Mouse (Mus musculus) embryonic facial prominence, embryonic 13.5 days (tissue): ENCODE results near the gene Snx15. TPM values are rescaled to one million over a fixed set of nuclear protein-coding genes. Genes with fewer than 3 reads are reported as not detected.
A peak's percentile ranks its signal among the peaks of the same experiment; 100 is the strongest.

ENCODE experiments used
- ATAC-seq: fragments of 200-750 bp; cut with Nextera tagmentation; 2 replicates; pipeline ENCODE4 v1.8.0; 2017; ENCODE audit warnings: low read depth; ENCODE audit not compliant: insufficient number of reproducible peaks, insufficient read depth, low FRiP score, low TSS enrichment
- H3K27ac ChIP-seq: fragments of 300-500 bp; sonication (generic); 2 replicates; pipeline ENCODE4 v1.5.1; 2015; ENCODE audit warnings: moderate library complexity, mild to moderate bottlenecking, inconsistent platforms
- H3K27me3 ChIP-seq: fragments of 300-500 bp; sonication (generic); 2 replicates; pipeline ENCODE4 v1.6.1; 2015; ENCODE audit warnings: mild to moderate bottlenecking, inconsistent platforms
- H3K36me3 ChIP-seq: fragments of 300-500 bp; sonication (generic); 2 replicates; pipeline ENCODE4 v1.6.1; 2015; ENCODE audit warnings: mild to moderate bottlenecking, inconsistent platforms
- H3K4me1 ChIP-seq: fragments of 300-500 bp; sonication (generic); 2 replicates; pipeline ENCODE4 v1.6.1; 2015; ENCODE audit warnings: inconsistent platforms
- H3K4me2 ChIP-seq: fragments of 300-500 bp; sonication (generic); 2 replicates; pipeline ENCODE4 v1.6.1; 2015; ENCODE audit warnings: moderate library complexity, mild to moderate bottlenecking, inconsistent platforms
- H3K4me3 ChIP-seq: fragments of 300-500 bp; sonication (generic); 2 replicates; pipeline ENCODE4 v1.5.1; 2015; ENCODE audit warnings: mild to moderate bottlenecking, inconsistent platforms
- H3K9ac ChIP-seq: fragments of 300-500 bp; sonication (generic); 2 replicates; pipeline ENCODE4 v1.6.1; 2015; ENCODE audit warnings: mild to moderate bottlenecking, inconsistent platforms
- H3K9me3 ChIP-seq: fragments of 300-500 bp; sonication (generic); 2 replicates; pipeline ENCODE4 v1.6.1; 2016; ENCODE audit warnings: inconsistent platforms
- WGBS: fragments of 180-500 bp; shearing (Covaris S2); methylation state at CpG from one replicate; pipeline ENCODE4 v1.1.7; 2015; ENCODE audit warnings: mixed read lengths; 5-methylcytosine and 5-hydroxymethylcytosine counted together
- polyA plus RNA-seq: library from polyadenylated mRNA; unstranded; fragments of >200 nt; fragmentation: Nextera tagmentation; extraction: Ambion mirVana; gene quantifications from 2 replicates; pipeline ENCODE4 v1.2.1, GENCODE M21; 2015

Gene Snx15
- polyA plus RNA-seq, 1 experiment from 2014 or later, result 38.3 TPM

DNA sequence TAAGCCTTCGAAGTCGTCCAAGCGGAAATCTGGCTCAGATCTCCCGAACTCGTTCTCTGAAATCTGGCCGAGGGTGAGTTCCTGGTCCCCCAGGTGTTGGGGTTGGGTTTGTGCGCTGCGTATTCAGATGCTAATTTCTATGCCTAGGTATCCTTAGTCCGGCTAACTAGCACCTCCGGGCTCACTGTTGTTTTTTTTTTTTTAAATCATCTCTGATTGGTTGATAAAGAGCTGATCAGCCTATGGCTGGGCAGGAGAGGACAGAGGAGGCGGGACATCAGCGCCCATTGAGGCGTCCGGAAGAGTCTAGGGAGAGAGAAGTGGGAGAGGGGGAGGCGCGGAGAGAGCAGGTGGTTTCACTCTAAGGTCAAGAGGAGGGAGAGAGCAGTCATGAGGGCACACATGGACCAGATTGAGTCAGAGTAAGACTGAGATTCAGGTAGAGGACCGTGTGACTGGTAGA lies 42.7 kb downstream of the Snx15 start:
- H3K27ac ChIP-seq, result peak overlapping the region; percentile 58

GRCm38 (mm10) chr19:6084478-6085248 lies 43.4 kb downstream of the Snx15 start, which contains the start of the genes Zfpl1 and Cdca5:
Zfpl1 (minus strand) TSS chr19:6084956.
Cdca5 (plus strand) TSS chr19:6084983.
- Histone ChIP-seq H3K4me2 (peak within 1 kb of the TSS; percentile 93), H3K4me3 (peak within 1 kb of the TSS; percentile 76), H3K9ac (peak within 1 kb of the TSS; percentile 79), H3K36me3 (peaks cover 55% of the 10 kb centered on the region), H3K27me3 (no peaks in the 10 kb centered on the region), H3K9me3 (no peaks in the 10 kb centered on the region), H3K4me1 (peaks cover 23% of the 10 kb centered on the region), H3K27ac (peak within 1 kb of the TSS; percentile 58)
- ATAC-seq, result peak; percentile 80
- under 1% methylated on average over 58 of the region's 58 CpGs for WGBS

More for the DNA sequence above, 42.7 kb downstream of the Snx15 start:
- peak; percentile 48; the same call in 1 of the 2 replicates for ATAC-seq
- H3K9ac ChIP-seq, result peak overlapping the region; percentile 79
- peaks cover 23% of the 10 kb centered on the region for H3K4me1 ChIP-seq
- H3K9me3 ChIP-seq, result no peaks in the 10 kb centered on the region
- WGBS, result under 1% methylated on average over 17 of the region's 17 CpGs
- H3K4me3 ChIP-seq, result peak overlapping the region; percentile 76
- peaks cover 55% of the 10 kb centered on the region for H3K36me3 ChIP-seq
- H3K4me2 ChIP-seq, result peak overlapping the region; percentile 93
- no peaks in the 10 kb centered on the region for H3K27me3 ChIP-seq

- no peak for ATAC-seq
- Histone ChIP-seq H3K27me3 (no peaks in the 10 kb centered on the region), H3K4me1 (peaks cover 26% of the 10 kb centered on the region), H3K9ac (no peak within 1 kb of the TSS), H3K27ac (no peak within 1 kb of the TSS), H3K36me3 (peaks cover 39% of the 10 kb centered on the region), H3K4me3 (no peak within 1 kb of the TSS), H3K4me2 (no peak within 1 kb of the TSS), H3K9me3 (no peaks in the 10 kb centered on the region)
- 79% methylated on average over 9 of the region's 9 CpGs for WGBS
These were observed 45.9 kb downstream of the Snx15 start, which contains the start of gene Gm28374 for GRCm38 (mm10) chr19:6082156-6082555. Gm28374 (minus strand) TSS chr19:6082256.

DNA sequence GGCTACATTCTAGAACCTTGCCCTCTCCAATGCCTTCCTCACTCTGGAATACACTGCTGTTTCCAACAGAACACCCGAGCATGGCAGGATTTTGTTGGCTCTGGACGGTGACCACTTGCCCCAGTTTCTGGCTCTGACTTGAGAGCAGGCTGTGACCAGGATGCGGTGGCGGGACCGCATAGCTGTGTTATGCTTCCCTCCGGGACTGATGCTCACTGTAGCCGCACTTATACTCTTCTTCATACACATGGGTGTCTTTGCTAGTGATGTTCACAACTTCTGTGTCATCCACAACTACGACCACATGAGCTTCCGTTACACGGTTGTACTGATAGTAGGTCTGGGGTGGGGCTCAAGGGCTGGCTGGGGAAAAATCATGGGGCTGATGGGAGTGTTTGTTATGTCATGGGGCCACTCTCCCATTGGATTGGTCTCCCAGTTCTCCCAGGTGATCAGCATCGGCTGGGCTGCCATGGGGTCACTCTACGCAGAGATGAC lies 48.1 kb downstream of the Snx15 start, which contains the start of gene Tmem262:
Gene Tmem262 (plus strand): TSS at position 51 of the 498 bp plus-strand sequence.
- Histone ChIP-seq H3K4me3 (no peak within 1 kb of the TSS), H3K9ac (no peak within 1 kb of the TSS), H3K27me3 (no peaks in the 10 kb centered on the region), H3K9me3 (no peaks in the 10 kb centered on the region), H3K36me3 (peaks cover 38% of the 10 kb centered on the region), H3K4me1 (peaks cover 28% of the 10 kb centered on the region), H3K27ac (no peak within 1 kb of the TSS), H3K4me2 (no peak within 1 kb of the TSS)
- no peak for ATAC-seq
- 92% methylated on average over 12 of the region's 12 CpGs for WGBS

GRCm38 (mm10) chr19:6076564-6077393 lies 51.3 kb downstream of the Snx15 start, which contains the start of gene Vps51:
Vps51 (minus strand) TSS chr19:6077231.
- Histone ChIP-seq H3K27ac (peak within 1 kb of the TSS; percentile 88), H3K27me3 (no peaks in the 10 kb centered on the region), H3K9me3 (no peaks in the 10 kb centered on the region), H3K9ac (peak within 1 kb of the TSS; percentile 88), H3K4me3 (peak within 1 kb of the TSS; percentile 83), H3K4me2 (peak within 1 kb of the TSS; percentile 89), H3K36me3 (peaks cover 52% of the 10 kb centered on the region), H3K4me1 (peaks cover 17% of the 10 kb centered on the region)
- peak; percentile 74 for ATAC-seq
- under 1% methylated on average over 33 of the region's 33 CpGs for WGBS

- H3K27me3 ChIP-seq, result no peaks in the 10 kb centered on the region
- H3K9me3 ChIP-seq, result no peaks in the 10 kb centered on the region
- H3K4me3 ChIP-seq, result no peak overlapping the region
- 84% methylated on average over 5 of the region's 5 CpGs for WGBS
- H3K27ac ChIP-seq, result no peak overlapping the region
- ATAC-seq, result no peak
- H3K9ac ChIP-seq, result no peak overlapping the region
- H3K4me2 ChIP-seq, result no peak overlapping the region
- peaks cover 17% of the 10 kb centered on the region for H3K4me1 ChIP-seq
- H3K36me3 ChIP-seq, result peaks cover 57% of the 10 kb centered on the region
These were observed 54.2 kb downstream of the Snx15 start for GRCm38 (mm10) chr19:6073889-6074288.

DNA sequence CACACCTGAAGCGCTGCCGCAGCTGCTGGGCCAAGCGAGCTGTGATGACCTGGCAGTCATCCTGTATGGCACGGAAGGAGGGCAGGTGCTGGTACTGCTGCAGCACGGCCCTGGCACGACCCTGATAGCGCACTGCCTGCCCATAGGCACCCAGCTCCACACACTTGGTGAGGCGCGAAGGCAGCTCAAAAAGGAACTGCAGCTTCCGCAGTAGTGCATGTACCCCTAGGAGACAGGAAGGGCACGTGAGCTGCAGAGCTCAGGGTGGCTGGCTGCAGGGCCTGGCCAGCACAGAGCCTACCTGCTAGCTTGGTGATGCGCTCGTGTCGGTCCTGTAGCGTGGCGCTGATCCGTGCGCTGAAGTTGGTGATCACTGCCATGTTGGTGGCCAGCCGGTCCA lies 56.8 kb downstream of the Snx15 start:
- WGBS, result 93% methylated on average over 19 of the region's 19 CpGs
- Histone ChIP-seq H3K9ac (no peak overlapping the region), H3K4me1 (peaks cover 30% of the 10 kb centered on the region), H3K4me2 (no peak overlapping the region), H3K27ac (no peak overlapping the region), H3K36me3 (peaks cover 61% of the 10 kb centered on the region), H3K4me3 (no peak overlapping the region), H3K27me3 (no peaks in the 10 kb centered on the region), H3K9me3 (no peaks in the 10 kb centered on the region)
- no peak for ATAC-seq

DNA sequence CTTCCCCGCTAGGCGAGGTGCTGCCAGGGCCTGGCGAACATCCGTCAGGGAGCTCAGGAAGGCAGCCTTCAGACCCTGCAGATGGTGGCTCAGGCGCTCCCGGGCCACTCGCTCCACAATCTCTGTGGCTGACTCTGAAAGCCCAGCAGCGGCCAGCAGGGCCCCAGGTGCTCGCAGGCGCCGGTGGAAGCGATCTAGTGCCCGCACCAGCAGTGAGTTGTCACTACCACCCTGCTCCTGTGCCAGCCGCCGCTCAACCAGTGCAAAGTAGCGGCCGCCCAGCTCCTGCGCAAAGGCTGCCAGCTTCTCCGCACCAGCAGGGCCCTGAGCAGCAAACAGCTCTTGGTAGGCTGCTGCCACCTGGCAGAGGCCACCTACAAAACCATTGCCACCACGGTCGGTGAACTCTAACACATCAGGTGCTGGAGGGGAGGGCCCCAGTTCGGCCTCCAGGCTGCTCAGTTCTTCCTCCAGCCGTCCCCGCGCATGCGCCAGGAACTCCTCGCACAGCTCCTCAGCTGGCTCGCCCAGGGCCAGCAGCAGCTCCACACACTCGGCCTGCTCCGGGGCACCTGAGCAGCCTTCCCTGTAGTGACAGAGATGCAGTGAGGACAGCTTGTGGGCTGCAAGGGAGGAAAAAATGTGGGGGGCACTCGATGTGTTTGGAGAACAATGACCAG lies 57.4 kb downstream of the Snx15 start:
- Histone ChIP-seq H3K27ac (no peak overlapping the region), H3K27me3 (no peaks in the 10 kb centered on the region), H3K9me3 (no peaks in the 10 kb centered on the region), H3K4me1 (peaks cover 28% of the 10 kb centered on the region), H3K4me2 (no peak overlapping the region), H3K9ac (no peak overlapping the region), H3K36me3 (peaks cover 61% of the 10 kb centered on the region), H3K4me3 (no peak overlapping the region)
- no peak for ATAC-seq
- 91% methylated on average over 31 of the region's 31 CpGs for WGBS

DNA sequence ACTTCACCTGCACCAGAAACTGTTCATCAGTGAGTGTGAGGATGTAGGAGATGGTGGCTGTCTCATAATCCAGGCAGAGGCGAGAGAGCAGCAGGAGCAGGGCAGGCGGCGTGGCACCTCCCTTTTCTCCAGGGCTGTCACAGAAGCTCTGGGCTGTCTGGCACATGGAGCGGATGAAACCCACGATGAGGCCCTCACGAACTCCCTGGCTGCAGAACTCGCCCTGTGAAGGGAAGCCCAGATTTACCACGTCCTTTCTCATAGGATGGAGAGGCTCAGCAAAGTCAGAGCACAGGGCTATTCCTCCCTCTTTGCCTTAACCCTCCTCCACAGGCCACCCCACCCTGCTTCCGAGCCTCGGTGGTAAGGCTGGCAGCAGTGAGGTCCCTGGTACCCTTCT lies 58.3 kb downstream of the Snx15 start:
- H3K27me3 ChIP-seq, result no peaks in the 10 kb centered on the region
- peaks cover 56% of the 10 kb centered on the region for H3K36me3 ChIP-seq
- peaks cover 22% of the 10 kb centered on the region for H3K4me1 ChIP-seq
- WGBS, result 93% methylated on average over 10 of the region's 10 CpGs
- H3K9ac ChIP-seq, result no peak overlapping the region
- no peak for ATAC-seq
- H3K4me2 ChIP-seq, result no peak overlapping the region
- H3K27ac ChIP-seq, result no peak overlapping the region
- no peak overlapping the region for H3K4me3 ChIP-seq
- H3K9me3 ChIP-seq, result no peaks in the 10 kb centered on the region
